Mouse (Mus musculus) lung, embryonic 15.5 days (tissue): ENCODE measurements at regions not wholly inside any gene's neighbourhood (a gene's known extent, or its start where the extent isn't known, plus 50 kb on each side); places are given as distances from the start of the nearest gene placed in this dataset.

ENCODE experiments used
- ATAC-seq: fragments of 200-750 bp; cut with Nextera tagmentation; 2 replicates; pipeline ENCODE4 v1.8.0; 2017; ENCODE audit warnings: moderate number of reproducible peaks, borderline replicate concordance; ENCODE audit not compliant: low FRiP score, low TSS enrichment; ENCODE audit errors: extremely low read depth
- H3K27ac ChIP-seq: fragments of 300-500 bp; sonication (generic); 2 replicates; pipeline ENCODE4 v1.5.1; 2015; ENCODE audit warnings: moderate library complexity, mild to moderate bottlenecking, inconsistent platforms
- H3K27me3 ChIP-seq: fragments of 300-500 bp; sonication (generic); 2 replicates; pipeline ENCODE4 v1.6.1; 2015; ENCODE audit warnings: inconsistent platforms
- H3K36me3 ChIP-seq: fragments of 300-500 bp; sonication (generic); 2 replicates; pipeline ENCODE4 v1.6.1; 2015; ENCODE audit warnings: inconsistent platforms
- H3K4me1 ChIP-seq: fragments of 300-500 bp; sonication (generic); 2 replicates; pipeline ENCODE4 v1.6.1; 2015; ENCODE audit warnings: inconsistent platforms
- H3K4me2 ChIP-seq: fragments of 300-500 bp; sonication (generic); 2 replicates; pipeline ENCODE4 v1.6.1; 2015; ENCODE audit warnings: inconsistent platforms, mild to moderate bottlenecking, moderate library complexity
- H3K4me3 ChIP-seq: fragments of 300-500 bp; sonication (generic); 2 replicates; pipeline ENCODE4 v1.5.1; 2015; ENCODE audit warnings: mild to moderate bottlenecking, inconsistent platforms
- H3K9ac ChIP-seq: fragments of 300-500 bp; sonication (generic); 2 replicates; pipeline ENCODE4 v1.6.1; 2015; ENCODE audit warnings: inconsistent platforms
- H3K9me3 ChIP-seq: fragments of 300-500 bp; sonication (generic); 2 replicates; pipeline ENCODE4 v1.6.1; 2016; ENCODE audit warnings: inconsistent platforms
- WGBS: fragments of 180-500 bp; shearing (Covaris S2); methylation state at CpG from one replicate; pipeline ENCODE4 v1.1.7; 2015; 5-methylcytosine and 5-hydroxymethylcytosine counted together

GRCm38 (mm10) chr17:47269053-47269891 lies 99.4 kb upstream of the Mrps10 start:
- Histone ChIP-seq H3K36me3 (0 out of 2 replicates have a peak, but pooled peaks cover 4% of the 10 kb centered on the region), H3K27ac (no peak overlapping the region), H3K4me3 (no peak overlapping the region), H3K4me2 (no peak overlapping the region), H3K4me1 (0 out of 2 replicates have a peak, but pooled peaks cover 7% of the 10 kb centered on the region), H3K27me3 (no peaks in the 10 kb centered on the region), H3K9ac (no peak overlapping the region), H3K9me3 (no peaks in the 10 kb centered on the region)
- no peak for ATAC-seq
- WGBS, result 72% methylated on average over 19 of the region's 19 CpGs

DNA sequence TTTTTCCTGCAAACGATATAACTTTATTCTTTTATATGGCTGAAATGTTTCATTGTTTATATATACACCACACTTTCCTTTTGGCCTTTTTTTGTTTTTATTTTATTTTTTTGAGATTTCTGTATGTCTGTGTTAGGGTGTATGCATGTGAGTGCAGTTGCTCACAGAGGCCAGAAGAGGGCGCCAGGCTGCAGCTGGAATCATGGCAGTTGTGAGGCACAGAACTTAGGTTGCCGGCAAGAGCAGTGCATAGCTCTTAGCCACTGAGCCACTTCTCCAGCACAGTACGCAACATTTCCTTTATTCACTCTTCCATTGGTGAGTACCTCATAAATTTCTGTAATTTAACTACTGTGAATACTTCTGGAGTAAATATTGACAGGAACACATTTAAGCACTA lies 100.8 kb upstream of the Mrps10 start:
- ATAC-seq, result no peak
- Histone ChIP-seq H3K27me3 (no peaks in the 10 kb centered on the region), H3K9me3 (no peaks in the 10 kb centered on the region), H3K4me1 (0 out of 2 replicates have a peak, but pooled peaks cover 7% of the 10 kb centered on the region), H3K27ac (no peak overlapping the region), H3K36me3 (0 out of 2 replicates have a peak, but pooled peaks cover 4% of the 10 kb centered on the region), H3K9ac (no peak overlapping the region), H3K4me2 (no peak overlapping the region), H3K4me3 (no peak overlapping the region)
- 90% methylated on average over 4 of the region's 4 CpGs for WGBS

DNA sequence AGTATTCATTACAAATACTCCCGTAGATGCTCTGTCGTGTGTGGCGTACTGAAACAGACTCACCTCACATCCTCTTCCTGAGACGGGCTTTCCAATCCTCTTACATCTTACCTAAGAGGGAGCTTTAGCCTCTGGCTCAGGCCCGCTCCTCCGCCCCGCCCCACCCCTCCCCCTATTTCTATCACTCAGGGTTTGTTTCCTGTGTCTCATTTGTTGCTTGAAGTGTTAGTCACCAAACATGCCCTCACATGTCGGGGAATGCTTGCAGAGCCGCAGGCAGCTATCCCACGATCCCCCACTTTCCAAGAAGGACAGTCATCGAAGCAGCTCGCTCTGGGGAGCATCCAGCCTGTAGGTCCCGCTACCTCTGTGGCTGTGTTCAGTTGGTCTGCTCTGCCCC lies 101.6 kb upstream of the Mrps10 start:
- Histone ChIP-seq H3K27me3 (no peaks in the 10 kb centered on the region), H3K36me3 (0 out of 2 replicates have a peak, but pooled peaks cover 4% of the 10 kb centered on the region), H3K4me3 (no peak overlapping the region), H3K9ac (no peak overlapping the region), H3K4me1 (0 out of 2 replicates have a peak, but pooled peaks cover under 1% of the 10 kb centered on the region), H3K4me2 (no peak overlapping the region), H3K27ac (no peak overlapping the region), H3K9me3 (no peaks in the 10 kb centered on the region)
- ATAC-seq, result no peak
- 93% methylated on average over 13 of the region's 13 CpGs for WGBS

- Histone ChIP-seq H3K27ac (no peak overlapping the region), H3K4me2 (no peak overlapping the region), H3K4me1 (no peaks in the 10 kb centered on the region), H3K9ac (no peak overlapping the region), H3K9me3 (no peaks in the 10 kb centered on the region), H3K36me3 (0 out of 2 replicates have a peak, but pooled peaks cover 4% of the 10 kb centered on the region), H3K4me3 (no peak overlapping the region), H3K27me3 (no peaks in the 10 kb centered on the region)
- no peak for ATAC-seq
- 89% methylated on average over 7 of the region's 7 CpGs for whole genome bisulfite sequencing
Observed at GRCm38 (mm10) chr17:47266335-47266734, 102.4 kb upstream of the Mrps10 start.

GRCm38 (mm10) chr17:47262986-47263385 lies 105.7 kb upstream of the Mrps10 start:
- Histone ChIP-seq H3K9ac (no peak overlapping the region), H3K4me1 (no peaks in the 10 kb centered on the region), H3K4me3 (no peak overlapping the region), H3K9me3 (no peaks in the 10 kb centered on the region), H3K36me3 (peaks cover 10% of the 10 kb centered on the region; the same call in 1 of the 2 replicates), H3K27ac (no peak overlapping the region), H3K4me2 (no peak overlapping the region), H3K27me3 (no peaks in the 10 kb centered on the region)
- whole genome bisulfite sequencing, result 90% methylated on average over 9 of the region's 9 CpGs
- no peak for ATAC-seq

- Histone ChIP-seq H3K27ac (no peak overlapping the region), H3K9ac (no peak overlapping the region), H3K4me3 (no peak overlapping the region), H3K9me3 (no peaks in the 10 kb centered on the region), H3K4me1 (no peaks in the 10 kb centered on the region), H3K4me2 (no peak overlapping the region), H3K36me3 (peaks cover 7% of the 10 kb centered on the region; the same call in 1 of the 2 replicates), H3K27me3 (no peaks in the 10 kb centered on the region)
- WGBS, result 92% methylated on average over 5 of the region's 5 CpGs
- ATAC-seq, result no peak
Observed at GRCm38 (mm10) chr17:47262141-47262540, 106.5 kb upstream of the Mrps10 start.

GRCm38 (mm10) chr17:47260976-47261375 lies 107.7 kb upstream of the Mrps10 start:
- Histone ChIP-seq H3K27ac (no peak overlapping the region), H3K27me3 (no peaks in the 10 kb centered on the region), H3K4me3 (no peak overlapping the region), H3K36me3 (peaks cover 7% of the 10 kb centered on the region; the same call in 1 of the 2 replicates), H3K9me3 (no peaks in the 10 kb centered on the region), H3K4me1 (no peaks in the 10 kb centered on the region), H3K9ac (no peak overlapping the region), H3K4me2 (no peak overlapping the region)
- 67% methylated on average over 4 of the region's 4 CpGs for WGBS
- no peak for ATAC-seq

DNA sequence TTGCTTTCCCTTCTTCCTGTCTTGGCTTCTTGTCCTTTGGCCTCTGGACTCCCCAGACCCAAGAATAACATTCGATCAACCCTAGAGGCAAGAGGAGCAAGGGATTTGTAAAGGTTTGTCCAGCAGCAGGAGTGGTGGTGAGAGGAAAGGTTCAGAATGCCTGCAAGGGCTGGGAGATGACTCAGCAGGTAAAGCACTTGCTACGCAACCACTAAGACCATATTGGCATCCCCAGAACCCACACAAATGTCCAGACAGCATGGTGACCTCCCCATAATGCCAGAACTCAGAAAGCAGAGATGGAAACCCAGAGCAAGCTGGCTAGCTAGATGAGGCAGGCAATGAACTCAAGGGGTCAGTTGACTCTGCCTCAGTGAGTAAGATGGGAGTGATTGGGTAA lies 110.4 kb upstream of the Mrps10 start:
- no peaks in the 10 kb centered on the region for H3K27me3 ChIP-seq
- no peak for ATAC-seq

GRCm38 (mm10) chr17:47255209-47255608 lies 113.5 kb upstream of the Mrps10 start:
- Histone ChIP-seq H3K9me3 (no peaks in the 10 kb centered on the region), H3K4me2 (no peak overlapping the region), H3K4me1 (peaks cover 12% of the 10 kb centered on the region), H3K27ac (peak overlapping the region; percentile 24; the same call in 1 of the 2 replicates), H3K36me3 (peaks cover 7% of the 10 kb centered on the region; the same call in 1 of the 2 replicates), H3K9ac (no peak overlapping the region), H3K27me3 (no peaks in the 10 kb centered on the region), H3K4me3 (no peak overlapping the region)
- ATAC-seq, result no peak
- 35% methylated on average over 8 of the region's 8 CpGs for WGBS

More for the DNA sequence above, 110.4 kb upstream of the Mrps10 start:
- H3K4me2 ChIP-seq, result no peak overlapping the region
- H3K36me3 ChIP-seq, result peaks cover 7% of the 10 kb centered on the region; the same call in 1 of the 2 replicates
- H3K4me1 ChIP-seq, result peaks cover 12% of the 10 kb centered on the region
- WGBS, result 93% methylated on average over 2 of the region's 2 CpGs
- H3K27ac ChIP-seq, result no peak overlapping the region
- H3K4me3 ChIP-seq, result no peak overlapping the region
- no peak overlapping the region for H3K9ac ChIP-seq
- no peaks in the 10 kb centered on the region for H3K9me3 ChIP-seq

- Histone ChIP-seq H3K9me3 (no peaks in the 10 kb centered on the region), H3K4me1 (peaks cover 12% of the 10 kb centered on the region), H3K27ac (no peak overlapping the region), H3K9ac (no peak overlapping the region), H3K27me3 (no peaks in the 10 kb centered on the region), H3K4me3 (no peak overlapping the region), H3K36me3 (peaks cover 7% of the 10 kb centered on the region; the same call in 1 of the 2 replicates), H3K4me2 (no peak overlapping the region)
- no peak for ATAC-seq
- WGBS, result 86% methylated on average over 11 of the region's 11 CpGs
Observed at GRCm38 (mm10) chr17:47254026-47254425, 114.7 kb upstream of the Mrps10 start.

GRCm38 (mm10) chr17:47250001-47250400 lies 118.7 kb upstream of the Mrps10 start:
- H3K36me3 ChIP-seq, result no peaks in the 10 kb centered on the region
- H3K4me1 ChIP-seq, result peaks cover 10% of the 10 kb centered on the region
- H3K9me3 ChIP-seq, result no peaks in the 10 kb centered on the region
- WGBS, result 75% methylated on average over 4 of the region's 4 CpGs
- H3K4me2 ChIP-seq, result no peak overlapping the region
- no peak overlapping the region for H3K27ac ChIP-seq
- no peak overlapping the region for H3K9ac ChIP-seq
- no peak overlapping the region for H3K4me3 ChIP-seq
- ATAC-seq, result no peak
- H3K27me3 ChIP-seq, result no peaks in the 10 kb centered on the region

- no peaks in the 10 kb centered on the region for H3K36me3 ChIP-seq
Observed at GRCm38 (mm10) chr17:47249176-47249575, 119.5 kb upstream of the Mrps10 start.

More at GRCm38 (mm10) chr17:47249176-47249575, 119.5 kb upstream of the Mrps10 start:
- 0 out of 2 replicates have a peak, but pooled peaks cover 2% of the 10 kb centered on the region for H3K4me1 ChIP-seq
- no peaks in the 10 kb centered on the region for H3K9me3 ChIP-seq
- 81% methylated on average over 9 of the region's 9 CpGs for WGBS
- H3K27ac ChIP-seq, result no peak overlapping the region
- H3K9ac ChIP-seq, result no peak overlapping the region
- H3K4me3 ChIP-seq, result no peak overlapping the region
- H3K4me2 ChIP-seq, result no peak overlapping the region
- no peaks in the 10 kb centered on the region for H3K27me3 ChIP-seq
- no peak for ATAC-seq
